Mouse (Mus musculus) kidney, adult 2 months (tissue): ENCODE results near the gene Syne4.

ENCODE experiments used
- CTCF ChIP-seq: fragments of 200-500 bp; conservative IDR thresholded peaks from 2 replicates; pipeline ENCODE4 v1.5.1; 2011; ENCODE audit warnings: low read depth, mild to moderate bottlenecking, control low read depth, low read length, moderate library complexity, mixed read lengths; ENCODE audit not compliant: insufficient read depth, insufficient read length
- POLR2A ChIP-seq: fragments of 200-500 bp; IDR thresholded peaks from one replicate; pipeline ENCODE4 v1.6.1; 2011; ENCODE audit warnings: low read depth, low read length, control low read depth

- no peak for TF ChIP-seq POLR2A
- TF ChIP-seq CTCF = peak; percentile 96
Measured at GRCm38 (mm10) chr7:30336384-30336783, 21.8 kb downstream of the Syne4 start.
